Mouse (Mus musculus) liver (tissue): ENCODE measurements around the gene Tatdn2.
A peak's percentile ranks its signal among the peaks of the same experiment; 100 is the strongest.

ENCODE experiments used
- DNase-seq: peaks from one replicate; pipeline ENCODE4 v3.0.0-alpha.2; 2020; ENCODE audit warnings: mixed read lengths

The Tatdn2 gene

GRCm38 (mm10) chr6:113696582-113697221 is at the start of gene Tatdn2:
Tatdn2 (plus strand) TSS chr6:113697050.
- peak; percentile 98 for DNase-seq

GRCm38 (mm10) chr6:113649346-113650196 is 47.3 kb upstream of the Tatdn2 start:
- no peak for DNase-seq

GRCm38 (mm10) chr6:113650197-113650640 is 46.6 kb upstream of the Tatdn2 start:
- DNase-seq = no peak

- peak; percentile 70 for DNase-seq
Measured at GRCm38 (mm10) chr6:113651626-113652025, 45.2 kb upstream of the Tatdn2 start.

- no peak for DNase-seq
Measured at GRCm38 (mm10) chr6:113653551-113653950, 43.3 kb upstream of the Tatdn2 start.

GRCm38 (mm10) chr6:113654102-113654501 is 42.7 kb upstream of the Tatdn2 start:
- no peak for DNase-seq

- no peak for DNase-seq
Measured at GRCm38 (mm10) chr6:113654753-113655397, 42.0 kb upstream of the Tatdn2 start.

GRCm38 (mm10) chr6:113655475-113655874 is 41.4 kb upstream of the Tatdn2 start:
- no peak for DNase-seq

GRCm38 (mm10) chr6:113656847-113657246 is 40.0 kb upstream of the Tatdn2 start:
- no peak for DNase-seq

- DNase-seq = no peak
Measured at GRCm38 (mm10) chr6:113658226-113658625, 38.6 kb upstream of the Tatdn2 start.

- DNase-seq = no peak
Measured at GRCm38 (mm10) chr6:113659648-113660491, 37.0 kb upstream of the Tatdn2 start.

GRCm38 (mm10) chr6:113660492-113661352 is 36.1 kb upstream of the Tatdn2 start:
- peak; percentile 29 for DNase-seq

GRCm38 (mm10) chr6:113661353-113662241 is 35.3 kb upstream of the Tatdn2 start:
- no peak for DNase-seq

GRCm38 (mm10) chr6:113662964-113663700 is 33.7 kb upstream of the Tatdn2 start:
- no peak for DNase-seq

- DNase-seq = no peak
Measured at GRCm38 (mm10) chr6:113664305-113664704, 32.5 kb upstream of the Tatdn2 start.

- DNase-seq = no peak
Measured at GRCm38 (mm10) chr6:113667611-113668122, 29.2 kb upstream of the Tatdn2 start.

- peak; percentile 48 for DNase-seq
Measured at GRCm38 (mm10) chr6:113668287-113669154, 28.3 kb upstream of the Tatdn2 start.

- DNase-seq = no peak
Measured at GRCm38 (mm10) chr6:113669821-113670220, 27.0 kb upstream of the Tatdn2 start.
